Mouse (Mus musculus): ENCODE data around the gene Blnk.

DNA sequence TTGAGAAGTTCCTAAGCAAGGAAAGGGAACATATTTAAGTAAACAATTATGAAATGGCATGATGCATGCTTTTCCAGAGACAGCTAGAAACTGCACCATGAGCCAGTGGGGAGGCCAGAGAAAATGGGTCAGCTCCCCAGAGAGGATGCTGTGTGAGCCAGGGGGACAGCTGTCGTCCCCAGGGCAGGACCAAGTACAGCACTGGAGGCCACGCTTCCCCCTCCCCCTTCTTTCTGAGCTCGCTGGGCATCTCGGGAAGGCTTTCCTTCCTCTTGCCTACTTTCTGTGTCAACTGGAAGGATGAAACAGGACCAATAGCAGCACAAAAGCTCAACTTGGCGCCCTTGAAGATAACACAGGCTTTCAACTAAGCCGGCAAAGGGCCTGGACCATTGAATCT, 13.0 kb upstream of the Blnk start:
- TF ChIP-seq EP300 (IDR thresholded peaks at IDR 0.05; ENCODE audit: insufficient read depth, low read depth, low read length) = no peak
- TF ChIP-seq CTCF (IDR thresholded peaks at IDR 0.05; ENCODE audit: low read depth, low read length) = no peak
